Mouse (Mus musculus) testis, adult 2 months (tissue): ENCODE measurements around the gene Lrrc59. TPM values are rescaled to one million over a fixed set of nuclear protein-coding genes. Genes with fewer than 3 reads are reported as not detected.
"Not testable (repeated sequence)": the region's sequence is repeated elsewhere in the genome, so short reads cannot be mapped to it uniquely, and the experiment has no call there.

Experiments
- H3K27ac ChIP-seq: fragments of 200-500 bp; 2 replicates; pipeline ENCODE4 v1.5.1; 2012; ENCODE audit warnings: low read depth, low read length; ENCODE audit not compliant: control insufficient read depth, insufficient read depth
- H3K27me3 ChIP-seq: fragments of 200-500 bp; 2 replicates; pipeline ENCODE4 v1.6.1; 2012; ENCODE audit warnings: mild to moderate bottlenecking, low read length, moderate library complexity; ENCODE audit not compliant: control insufficient read depth, insufficient read depth
- H3K36me3 ChIP-seq: fragments of 200-500 bp; 2 replicates; pipeline ENCODE4 v1.6.1; 2012; ENCODE audit warnings: mild to moderate bottlenecking, low read length; ENCODE audit not compliant: control insufficient read depth, insufficient read depth
- H3K4me1 ChIP-seq: fragments of 200-500 bp; 2 replicates; pipeline ENCODE4 v1.6.1; 2012; ENCODE audit warnings: low read length; ENCODE audit not compliant: control insufficient read depth, insufficient read depth
- H3K4me3 ChIP-seq: fragments of 200-500 bp; 2 replicates; pipeline ENCODE4 v1.5.1; 2012; ENCODE audit warnings: low read depth, mild to moderate bottlenecking, low read length, moderate library complexity, mixed read lengths; ENCODE audit not compliant: control insufficient read depth
- CTCF ChIP-seq: fragments of 200-500 bp; IDR thresholded peaks from 2 replicates; pipeline ENCODE4 v1.5.1; 2012; ENCODE audit warnings: low read depth, mild to moderate bottlenecking, inconsistent platforms, low read length, moderate library complexity; ENCODE audit not compliant: control insufficient read depth, insufficient read depth, insufficient replicate concordance
- POLR2A ChIP-seq: fragments of 200-500 bp; IDR thresholded peaks from 2 replicates; pipeline ENCODE4 v1.6.1; 2012; ENCODE audit warnings: low read depth, mild to moderate bottlenecking, inconsistent platforms, low read length, moderate library complexity; ENCODE audit not compliant: control insufficient read depth
- polyA plus RNA-seq: library from polyadenylated mRNA; depleted of rRNA; stranded (reverse); fragments of >200 nt; gene quantifications from 2 replicates; pipeline ENCODE4 v1.2.3, GENCODE M21; 2012; rRNA removed

Lrrc59 gene
- polyA plus RNA-seq, 1 experiment: 75.9 TPM

GRCm38 (mm10) chr11:94680639-94681038 lies 51.1 kb downstream of the Lrrc59 start:
- TF ChIP-seq POLR2A (no peak), CTCF (peak; percentile 59; the same call in 1 of the 2 replicates)
- Histone ChIP-seq H3K4me3 (no peak overlapping the region), H3K27ac (no peak overlapping the region), H3K27me3 (no peaks in the 10 kb centered on the region), H3K4me1 (peaks cover 12% of the 10 kb centered on the region), H3K36me3 (no peaks in the 10 kb centered on the region)

GRCm38 (mm10) chr11:94681640-94682039 lies 52.1 kb downstream of the Lrrc59 start:
- H3K27me3 ChIP-seq: no peaks in the 10 kb centered on the region
- TF ChIP-seq POLR2A (no peak), CTCF (no peak)
- no peak overlapping the region for H3K27ac ChIP-seq
- H3K4me3 ChIP-seq: no peak overlapping the region
- peaks cover 7% of the 10 kb centered on the region for H3K4me1 ChIP-seq
- H3K36me3 ChIP-seq: no peaks in the 10 kb centered on the region

- Histone ChIP-seq H3K36me3 (no peaks in the 10 kb centered on the region), H3K27me3 (no peaks in the 10 kb centered on the region), H3K4me1 (peaks cover 3% of the 10 kb centered on the region), H3K27ac (no peak overlapping the region), H3K4me3 (no peak overlapping the region)
- TF ChIP-seq CTCF (no peak), POLR2A (no peak)
Observed at GRCm38 (mm10) chr11:94682427-94682826, 52.9 kb downstream of the Lrrc59 start.

- TF ChIP-seq CTCF (no peak), POLR2A (no peak)
- Histone ChIP-seq H3K27ac (no peak overlapping the region), H3K4me1 (no peaks in the 10 kb centered on the region), H3K36me3 (no peaks in the 10 kb centered on the region), H3K4me3 (no peak overlapping the region), H3K27me3 (no peaks in the 10 kb centered on the region)
Observed at GRCm38 (mm10) chr11:94687178-94687577, 57.6 kb downstream of the Lrrc59 start.

- H3K4me1 ChIP-seq, H3K27me3 ChIP-seq, H3K36me3 ChIP-seq, H3K4me3 ChIP-seq, H3K27ac ChIP-seq: not testable (repeated sequence)
Observed at GRCm38 (mm10) chr11:94692502-94692901, 62.9 kb downstream of the Lrrc59 start.

Other genes starting within 250 kb of the Lrrc59 start
- 123 and 126 TPM in 2 replicates for gene Abcc3, start 236.8 kb upstream of the Lrrc59 start, polyA plus RNA-seq
- gene Cacna1g, start 155.6 kb upstream of the Lrrc59 start, polyA plus RNA-seq: 3.4 and 5.1 TPM in 2 replicates
- gene Spata20, start 143.6 kb upstream of the Lrrc59 start, polyA plus RNA-seq: 1,087 and 1,277 TPM in 2 replicates
- 1.7 and 1.8 TPM in 2 replicates for gene Epn3, start 129.8 kb upstream of the Lrrc59 start, polyA plus RNA-seq
- gene Mycbpap, start 108.0 kb upstream of the Lrrc59 start, polyA plus RNA-seq: 193 and 197 TPM in 2 replicates
- 5.1 and 5.4 TPM in 2 replicates for gene Rsad1, start 80.5 kb upstream of the Lrrc59 start, polyA plus RNA-seq
- 0.14 TPM in 1 of 2 replicates, not detected in the other for gene Chad, start 64.7 kb upstream of the Lrrc59 start, polyA plus RNA-seq
- 7.0 and 8.3 TPM in 2 replicates for gene Acsf2, start 27.9 kb upstream of the Lrrc59 start, polyA plus RNA-seq
- gene Mrpl27, start 24.0 kb downstream of the Lrrc59 start, polyA plus RNA-seq: 24.0 and 24.2 TPM in 2 replicates
- 3.9 and 4.2 TPM in 2 replicates for gene Eme1, start 24.2 kb downstream of the Lrrc59 start, polyA plus RNA-seq
- 3.3 and 3.4 TPM in 2 replicates for gene Xylt2, start 47.7 kb downstream of the Lrrc59 start, polyA plus RNA-seq
- gene Gm11541, start 74.7 kb downstream of the Lrrc59 start, polyA plus RNA-seq: not detected in 2 replicates
- 0.91 and 1.2 TPM in 2 replicates for gene Cdc34b, start 112.0 kb downstream of the Lrrc59 start, polyA plus RNA-seq
- gene Tmem92, start 152.9 kb downstream of the Lrrc59 start, polyA plus RNA-seq: not detected in 2 replicates